Mouse (Mus musculus): ENCODE data around the gene Ezr.
"Not testable (repeated sequence)": the region's sequence is repeated elsewhere in the genome, so short reads cannot be mapped to it uniquely, and the experiment has no call there.

Ezr gene

GRCm38 (mm10) chr17:6707422-6707821, 75.2 kb downstream of the Ezr start:
- not testable (repeated sequence) for DNase-seq (ENCODE audit: low spot score in 2 of 2)

DNA sequence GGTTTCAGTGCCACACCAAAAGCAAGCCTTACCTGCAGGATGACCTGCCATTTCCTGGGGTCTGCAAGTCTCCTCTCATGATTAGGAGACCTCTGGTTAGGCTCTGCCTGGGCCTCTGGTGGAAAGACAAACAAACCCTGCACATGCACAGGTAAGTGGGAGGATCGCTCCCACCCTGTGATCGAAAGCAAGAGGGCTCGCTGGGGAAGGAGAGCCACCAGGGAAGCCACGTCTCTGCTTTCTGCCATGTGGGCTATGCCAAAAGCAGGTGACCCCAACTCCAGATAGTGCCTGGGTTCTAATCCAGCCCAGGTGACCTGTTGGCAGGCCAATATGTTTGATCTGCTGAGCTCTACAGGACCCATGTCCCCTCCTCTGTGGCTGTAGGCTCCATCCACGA, 76.1 kb downstream of the Ezr start:
- not testable (repeated sequence) for DNase-seq (ENCODE audit: low spot score in 2 of 2)

DNA sequence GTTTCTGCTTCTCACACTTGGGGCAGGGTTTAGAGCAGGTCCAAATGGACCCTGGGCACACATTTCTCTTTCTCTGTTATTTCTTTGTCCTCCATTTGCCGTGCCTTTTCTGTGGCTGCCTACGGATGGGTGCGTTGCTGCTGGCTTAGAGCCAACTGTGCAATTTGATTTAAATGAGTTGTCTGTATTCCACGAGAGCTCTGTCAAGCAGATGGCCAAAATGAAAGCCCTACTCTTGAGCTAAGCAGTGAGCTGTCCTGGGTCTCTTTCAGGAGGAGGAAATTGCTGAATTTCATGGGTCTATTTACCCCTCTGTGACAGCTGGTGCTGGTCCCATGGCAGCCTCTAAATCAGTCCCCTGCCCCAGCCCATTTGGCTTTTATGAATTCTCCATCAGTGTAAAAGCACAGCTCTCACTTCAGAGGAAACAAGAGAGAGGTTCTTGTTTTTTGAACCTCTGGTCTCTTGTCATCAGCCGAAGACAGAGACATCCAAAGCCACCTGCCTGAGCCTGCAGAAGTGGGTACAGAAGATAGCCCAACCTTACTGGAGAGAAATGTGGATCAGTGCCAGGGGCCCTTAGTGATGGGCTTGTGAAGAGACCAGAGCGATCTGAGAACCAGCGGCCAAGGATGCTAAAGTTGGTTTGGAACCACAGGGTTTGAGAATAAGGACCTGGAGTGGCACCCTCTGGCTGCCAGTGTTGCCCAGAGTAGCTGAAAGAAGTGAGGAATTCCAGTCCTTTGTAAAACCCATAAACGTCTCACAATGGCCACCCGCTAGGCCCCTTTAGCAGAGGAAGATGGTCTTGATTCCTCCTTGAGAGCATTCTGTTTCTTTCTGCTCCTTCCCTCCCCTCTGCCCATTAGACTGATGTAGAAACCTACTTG, 79.0 kb downstream of the Ezr start:
- DNase-seq (ENCODE audit: low spot score in 2 of 2): not testable (repeated sequence)

DNA sequence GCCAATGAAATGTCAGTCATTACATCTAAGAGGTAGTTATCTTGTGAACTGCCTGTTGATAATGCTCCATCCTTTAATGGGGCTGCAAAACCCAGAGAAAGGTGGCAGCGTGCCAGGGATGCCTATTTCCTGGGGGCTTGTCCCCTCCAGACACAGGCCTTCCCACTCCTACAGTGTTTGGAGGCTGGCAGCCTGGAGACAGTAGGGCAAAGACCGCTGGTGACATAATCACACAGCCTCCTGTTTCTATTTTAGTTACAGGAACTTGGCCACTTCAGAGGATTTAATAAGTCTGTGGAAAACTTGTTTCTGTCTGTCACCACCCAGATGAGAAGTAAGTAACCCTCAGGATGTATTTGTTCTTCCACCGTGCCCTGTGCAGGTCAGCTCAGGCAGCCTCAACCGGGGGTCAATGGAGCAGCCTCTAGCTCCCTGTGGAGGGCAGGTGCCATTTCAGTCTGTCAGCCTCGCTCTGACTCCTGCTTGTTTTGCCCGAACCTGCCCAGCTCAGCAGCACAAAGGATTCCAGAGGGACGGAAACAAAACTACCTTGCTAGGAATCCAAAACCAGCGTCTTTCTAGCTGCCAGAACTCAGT, 79.9 kb downstream of the Ezr start:
- DNase-seq (ENCODE audit: low spot score in 2 of 2): not testable (repeated sequence)

DNA sequence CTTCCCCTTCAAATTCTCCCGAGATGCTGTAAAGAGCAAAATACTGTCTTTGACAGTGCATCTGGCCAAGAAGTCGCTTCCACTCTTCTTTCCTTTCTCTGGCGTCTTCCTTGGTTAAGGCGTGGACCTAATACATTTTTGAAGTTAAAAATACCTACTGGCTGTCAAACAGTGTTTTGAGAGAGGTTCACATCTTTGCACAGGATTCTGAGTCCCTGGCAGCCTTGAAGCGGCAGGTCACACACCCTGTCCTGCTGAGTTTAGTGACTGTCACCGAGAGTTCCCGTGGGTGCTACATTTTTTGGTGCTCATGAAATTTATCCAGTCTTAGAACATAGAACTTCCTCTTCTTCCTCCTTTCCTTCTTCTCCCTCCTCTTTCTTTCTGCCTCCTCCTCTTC, 82.5 kb downstream of the Ezr start:
- not testable (repeated sequence) for DNase-seq (ENCODE audit: low spot score in 2 of 2)

DNA sequence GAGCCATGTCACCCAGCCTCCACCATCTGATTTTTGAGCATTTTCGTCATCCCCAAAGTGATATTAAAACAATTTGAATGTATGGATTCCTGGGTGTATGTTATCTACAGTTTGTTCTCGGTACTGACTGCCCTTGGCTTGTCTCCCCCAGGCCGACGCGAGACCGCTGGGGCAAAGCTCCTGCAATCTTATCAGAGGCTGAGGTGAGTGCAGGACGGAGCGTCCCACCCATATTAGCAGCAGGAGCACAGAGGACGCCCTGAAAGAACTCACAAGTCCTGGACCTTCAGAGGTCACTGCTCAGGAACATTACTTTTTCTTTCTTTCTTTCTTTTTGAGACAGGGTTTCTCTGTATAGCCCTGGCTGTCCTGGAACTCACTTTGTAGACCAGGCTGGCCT, 83.1 kb downstream of the Ezr start:
- DNase-seq (ENCODE audit: low spot score in 2 of 2): not testable (repeated sequence)

DNA sequence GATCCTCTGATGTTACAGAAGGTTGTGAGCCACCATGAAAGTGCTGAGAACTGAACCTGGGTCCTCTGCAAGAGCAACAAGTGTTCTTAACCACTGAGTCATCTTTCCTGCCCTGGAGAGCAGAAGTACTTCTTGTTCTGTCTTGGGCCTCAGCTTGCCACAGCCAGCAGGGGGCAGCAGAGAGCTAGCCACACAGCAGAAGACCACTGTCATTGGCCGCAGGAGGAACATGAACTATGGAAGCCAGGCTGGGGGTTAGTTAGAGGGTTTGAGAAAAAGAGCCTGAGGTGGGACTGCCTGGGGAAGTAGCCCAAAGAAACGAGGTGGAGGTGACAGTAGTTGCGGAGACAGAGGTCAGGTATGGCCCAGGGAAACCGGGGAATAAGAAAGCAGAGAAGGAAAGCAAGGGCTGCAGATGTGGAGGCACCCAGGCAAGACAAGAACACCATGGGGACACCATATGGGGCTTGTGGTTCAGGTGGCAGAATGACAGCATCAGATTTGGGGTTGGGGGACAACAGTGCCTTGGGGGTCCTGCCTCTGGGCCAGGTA, 85.3 kb downstream of the Ezr start:
- DNase-seq (ENCODE audit: low spot score in 2 of 2): peak; percentile 52 to 59

DNA sequence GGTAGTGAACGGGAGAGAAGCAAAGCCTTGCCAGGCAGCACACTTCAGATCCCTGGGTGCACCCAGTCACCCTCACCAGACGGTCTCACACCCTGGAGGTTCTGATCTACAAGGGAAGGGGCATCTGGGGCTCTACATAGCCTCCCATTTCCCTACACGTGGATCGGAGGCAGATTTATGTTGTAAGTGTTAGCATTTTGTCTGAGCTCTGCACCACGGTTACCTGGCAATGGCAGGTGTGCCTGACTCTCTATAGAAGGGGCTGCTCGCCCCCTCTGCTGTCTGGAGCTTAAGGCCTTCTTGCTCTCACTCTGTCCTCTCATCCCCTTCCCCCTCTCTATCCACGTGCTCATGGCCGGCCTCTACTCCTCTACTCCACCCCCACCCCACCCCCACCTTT, 86.1 kb downstream of the Ezr start:
- DNase-seq (ENCODE audit: low spot score in 2 of 2): not testable (repeated sequence)

GRCm38 (mm10) chr17:6695712-6696111, 86.9 kb downstream of the Ezr start:
- not testable (repeated sequence) for DNase-seq (ENCODE audit: low spot score in 2 of 2)

- peak; percentile 77 to 78 for DNase-seq (ENCODE audit: low spot score in 2 of 2)
Measured at GRCm38 (mm10) chr17:6691596-6691995, 91.0 kb downstream of the Ezr start.

DNA sequence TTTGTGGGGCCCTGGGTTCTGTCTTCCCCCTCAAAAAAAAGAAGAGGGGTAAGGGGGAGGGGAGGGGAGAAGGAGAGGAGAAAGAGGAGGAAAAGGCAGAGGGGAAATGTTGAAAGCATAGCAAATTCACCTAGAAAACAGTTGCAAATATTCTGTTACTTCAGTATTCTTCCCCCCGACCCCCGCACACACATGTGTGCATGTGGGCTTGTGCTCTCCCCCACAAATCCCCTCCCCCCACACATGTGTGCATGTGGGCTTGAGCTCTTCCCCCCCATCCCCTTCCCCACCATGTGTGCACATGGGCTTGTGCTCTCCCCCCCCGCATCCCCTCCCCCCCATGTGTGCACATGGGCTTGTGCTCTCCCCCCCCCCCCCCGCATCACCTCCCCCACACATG, 93.2 kb downstream of the Ezr start:
- DNase-seq (ENCODE audit: low spot score in 2 of 2): not testable (repeated sequence)

Measured in right cerebral cortex, postnatal 36 days (tissue).